Mouse (Mus musculus): Measurements from ENCODE around the gene Yars. TPM values are rescaled to one million over a fixed set of nuclear protein-coding genes. Genes with fewer than 3 reads are reported as not detected.

Yars gene
- polyA plus RNA-seq, 1 experiment from 2014 or later: 91.4 TPM

- H3K27me3 ChIP-seq: no peaks in the 10 kb centered on the region
- H3K4me3 ChIP-seq: no peak overlapping the region
- ATAC-seq (ENCODE audit: insufficient number of reproducible peaks, insufficient read depth, low FRiP score, low TSS enrichment): no peak
- H3K9me3 ChIP-seq: no peaks in the 10 kb centered on the region
- no peak overlapping the region for H3K4me2 ChIP-seq (replicated peaks)
- peaks cover 6% of the 10 kb centered on the region; the same call in 1 of the 2 replicates for H3K4me1 ChIP-seq
- WGBS: 77% methylated on average over 1 of the region's 1 CpGs
- peaks cover 47% of the 10 kb centered on the region for H3K36me3 ChIP-seq
- no peak overlapping the region for H3K27ac ChIP-seq
- H3K9ac ChIP-seq: no peak overlapping the region
Measured at GRCm38 (mm10) chr4:129149321-129149720, 40.2 kb upstream of the Yars start.

GRCm38 (mm10) chr4:129151276-129151811 is 38.2 kb upstream of the Yars start:
- no peaks in the 10 kb centered on the region for H3K27me3 ChIP-seq
- peaks cover 59% of the 10 kb centered on the region for H3K36me3 ChIP-seq
- no peaks in the 10 kb centered on the region for H3K4me1 ChIP-seq
- H3K9ac ChIP-seq: no peak overlapping the region
- 90% methylated on average over 4 of the region's 4 CpGs for WGBS
- no peak for ATAC-seq (ENCODE audit: insufficient number of reproducible peaks, insufficient read depth, low FRiP score, low TSS enrichment)
- no peak overlapping the region for H3K27ac ChIP-seq
- H3K4me3 ChIP-seq: no peak overlapping the region
- H3K4me2 ChIP-seq (replicated peaks): no peak overlapping the region
- H3K9me3 ChIP-seq: no peaks in the 10 kb centered on the region

GRCm38 (mm10) chr4:129157541-129157940 is 32.0 kb upstream of the Yars start:
- Histone ChIP-seq H3K9ac (no peak overlapping the region), H3K4me3 (no peak overlapping the region), H3K27me3 (no peaks in the 10 kb centered on the region), H3K9me3 (no peaks in the 10 kb centered on the region), H3K27ac (no peak overlapping the region), H3K4me1 (no peaks in the 10 kb centered on the region), H3K4me2 (replicated peaks) (no peak overlapping the region), H3K36me3 (peaks cover 63% of the 10 kb centered on the region)
- no peak for ATAC-seq (ENCODE audit: insufficient number of reproducible peaks, insufficient read depth, low FRiP score, low TSS enrichment)
- 90% methylated on average over 5 of the region's 5 CpGs for WGBS

- Histone ChIP-seq H3K27me3 (no peaks in the 10 kb centered on the region), H3K4me2 (replicated peaks) (no peak overlapping the region), H3K36me3 (peaks cover 54% of the 10 kb centered on the region), H3K9me3 (no peaks in the 10 kb centered on the region), H3K27ac (no peak overlapping the region), H3K4me3 (no peak overlapping the region), H3K4me1 (no peaks in the 10 kb centered on the region), H3K9ac (no peak overlapping the region)
- no peak for ATAC-seq (ENCODE audit: insufficient number of reproducible peaks, insufficient read depth, low FRiP score, low TSS enrichment)
- 78% methylated on average over 3 of the region's 3 CpGs for WGBS
Measured at GRCm38 (mm10) chr4:129158549-129158948, 31.0 kb upstream of the Yars start.

- Histone ChIP-seq H3K27me3 (no peaks in the 10 kb centered on the region), H3K36me3 (peaks cover 52% of the 10 kb centered on the region), H3K4me2 (replicated peaks) (no peak overlapping the region), H3K9ac (no peak overlapping the region), H3K27ac (no peak overlapping the region), H3K4me3 (no peak overlapping the region), H3K4me1 (no peaks in the 10 kb centered on the region), H3K9me3 (no peaks in the 10 kb centered on the region)
- no peak for ATAC-seq (ENCODE audit: insufficient number of reproducible peaks, insufficient read depth, low FRiP score, low TSS enrichment)
- 90% methylated on average over 1 of the region's 1 CpGs for WGBS
Measured at GRCm38 (mm10) chr4:129161076-129161475, 28.5 kb upstream of the Yars start.

GRCm38 (mm10) chr4:129161581-129162255 is 27.8 kb upstream of the Yars start:
- H3K9me3 ChIP-seq: no peaks in the 10 kb centered on the region
- ATAC-seq (ENCODE audit: insufficient number of reproducible peaks, insufficient read depth, low FRiP score, low TSS enrichment): no peak
- H3K36me3 ChIP-seq: peaks cover 50% of the 10 kb centered on the region
- H3K27ac ChIP-seq: no peak overlapping the region
- no peak overlapping the region for H3K9ac ChIP-seq
- H3K4me3 ChIP-seq: no peak overlapping the region
- H3K4me1 ChIP-seq: no peaks in the 10 kb centered on the region
- WGBS: 94% methylated on average over 4 of the region's 4 CpGs
- H3K27me3 ChIP-seq: no peaks in the 10 kb centered on the region
- H3K4me2 ChIP-seq (replicated peaks): no peak overlapping the region

- Histone ChIP-seq H3K27me3 (no peaks in the 10 kb centered on the region), H3K27ac (no peak overlapping the region), H3K4me1 (no peaks in the 10 kb centered on the region), H3K9me3 (no peaks in the 10 kb centered on the region), H3K9ac (no peak overlapping the region), H3K4me3 (no peak overlapping the region), H3K36me3 (peaks cover 54% of the 10 kb centered on the region), H3K4me2 (replicated peaks) (no peak overlapping the region)
- WGBS: 69% methylated on average over 1 of the region's 1 CpGs
- ATAC-seq (ENCODE audit: insufficient number of reproducible peaks, insufficient read depth, low FRiP score, low TSS enrichment): no peak
Measured at GRCm38 (mm10) chr4:129172529-129172928, 17.0 kb upstream of the Yars start.

DNA sequence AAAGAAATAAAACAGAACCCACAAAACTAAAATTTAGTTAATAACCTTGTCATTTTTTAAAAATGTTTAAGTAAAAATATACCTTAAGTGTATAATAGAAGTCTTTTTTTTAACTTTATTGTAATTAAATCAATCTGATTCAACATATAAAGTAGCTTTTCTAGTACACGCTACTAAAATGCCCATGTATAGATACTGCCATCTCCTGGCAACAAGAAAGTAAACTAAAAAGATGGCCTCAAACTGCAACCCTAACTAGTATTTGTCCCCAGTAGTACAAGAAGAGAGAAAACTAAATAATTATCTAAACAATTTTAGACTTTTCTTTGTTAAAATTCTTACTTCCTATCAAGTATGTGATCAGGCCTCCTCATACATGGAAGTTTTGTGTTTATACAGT is 10.0 kb upstream of the Yars start:
- no peak overlapping the region for H3K4me3 ChIP-seq
- WGBS: 63% methylated on average over 1 of the region's 1 CpGs
- H3K36me3 ChIP-seq: peaks cover 50% of the 10 kb centered on the region
- H3K9me3 ChIP-seq: no peaks in the 10 kb centered on the region
- H3K27ac ChIP-seq: no peak overlapping the region
- H3K4me1 ChIP-seq: no peaks in the 10 kb centered on the region
- no peak overlapping the region for H3K9ac ChIP-seq
- no peak for ATAC-seq (ENCODE audit: insufficient number of reproducible peaks, insufficient read depth, low FRiP score, low TSS enrichment)
- no peak overlapping the region for H3K4me2 ChIP-seq (replicated peaks)
- H3K27me3 ChIP-seq: no peaks in the 10 kb centered on the region

- H3K9ac ChIP-seq: peak overlapping the region; percentile 89
- no peaks in the 10 kb centered on the region for H3K27me3 ChIP-seq
- WGBS: 38% methylated on average over 5 of the region's 5 CpGs
- no peak for ATAC-seq (ENCODE audit: insufficient number of reproducible peaks, insufficient read depth, low FRiP score, low TSS enrichment)
- peak overlapping the region; percentile 93; the same call in 1 of the 2 replicates for H3K27ac ChIP-seq
- peaks cover 5% of the 10 kb centered on the region; the same call in 1 of the 2 replicates for H3K36me3 ChIP-seq
- H3K4me2 ChIP-seq (replicated peaks): peak overlapping the region; percentile 58
- peak overlapping the region; percentile 89 for H3K4me3 ChIP-seq
- no peaks in the 10 kb centered on the region for H3K9me3 ChIP-seq
- H3K4me1 ChIP-seq: peaks cover 16% of the 10 kb centered on the region
Measured at GRCm38 (mm10) chr4:129188041-129188659, 1.4 kb upstream of the Yars start.

- Histone ChIP-seq H3K9ac (peak overlapping the region; percentile 89), H3K4me3 (peak overlapping the region; percentile 89), H3K27ac (peak overlapping the region; percentile 93), H3K4me1 (peaks cover 16% of the 10 kb centered on the region), H3K36me3 (0 out of 2 replicates have a peak, but pooled peaks cover 4% of the 10 kb centered on the region), H3K4me2 (replicated peaks) (peak overlapping the region; percentile 58), H3K27me3 (no peaks in the 10 kb centered on the region), H3K9me3 (no peaks in the 10 kb centered on the region)
- under 1% methylated on average over 59 of the region's 74 CpGs for WGBS
- ATAC-seq (ENCODE audit: insufficient number of reproducible peaks, insufficient read depth, low FRiP score, low TSS enrichment): peak; percentile 44
Measured at GRCm38 (mm10) chr4:129188803-129189541, 588 bp upstream of the Yars start.

GRCm38 (mm10) chr4:129190538-129190937 is 978 bp downstream of the Yars start:
- Histone ChIP-seq H3K4me1 (peaks cover 16% of the 10 kb centered on the region), H3K4me3 (peak overlapping the region; percentile 89), H3K27me3 (no peaks in the 10 kb centered on the region), H3K4me2 (replicated peaks) (peak overlapping the region; percentile 86), H3K9me3 (no peaks in the 10 kb centered on the region), H3K9ac (peak overlapping the region; percentile 83), H3K27ac (peak overlapping the region; percentile 84; the same call in 1 of the 2 replicates), H3K36me3 (0 out of 2 replicates have a peak, but pooled peaks cover 11% of the 10 kb centered on the region)
- no peak for ATAC-seq (ENCODE audit: insufficient number of reproducible peaks, insufficient read depth, low FRiP score, low TSS enrichment)
- 3% methylated on average over 11 of the region's 12 CpGs for WGBS

Measured in embryonic facial prominence, embryonic 12.5 days (tissue).